Mouse (Mus musculus) embryonic fibroblast, embryonic 13.5 days (primary cell): ENCODE measurements around the gene Hist2h2aa2. TPM values are rescaled to one million over a fixed set of nuclear protein-coding genes. Genes with fewer than 3 reads are reported as not detected.
"Not testable (repeated sequence)": the region's sequence is repeated elsewhere in the genome, so short reads cannot be mapped to it uniquely, and the experiment has no call there.

Experiments used
- H3K27ac ChIP-seq: 2 replicates; pipeline ENCODE4 v1.5.1; 2012; ENCODE audit warnings: low read length, control low read depth, inconsistent platforms; ENCODE audit not compliant: insufficient read depth
- H3K4me1 ChIP-seq: 2 replicates; pipeline ENCODE4 v1.6.1; 2011; ENCODE audit warnings: low read length; ENCODE audit not compliant: control insufficient read depth, insufficient read depth
- H3K4me3 ChIP-seq: 2 replicates; pipeline ENCODE4 v1.5.1; 2011; ENCODE audit warnings: mild to moderate bottlenecking, control low read depth, low read length; ENCODE audit not compliant: insufficient read depth
- CTCF ChIP-seq: IDR thresholded peaks from 2 replicates; pipeline ENCODE4 v1.5.1; 2011; ENCODE audit warnings: mild to moderate bottlenecking, control low read depth, low read length, moderate library complexity, borderline replicate concordance; ENCODE audit not compliant: insufficient read depth
- POLR2A ChIP-seq: IDR thresholded peaks from 2 replicates; pipeline ENCODE4 v1.6.1; 2011; ENCODE audit warnings: low read depth, mild to moderate bottlenecking, control low read depth, low read length, moderate library complexity
- polyA plus RNA-seq: library from polyadenylated mRNA; stranded (reverse); fragments of >200 nt; gene quantifications from 2 replicates; pipeline ENCODE4 v1.2.4, GENCODE M21; 2011; ENCODE audit warnings: low read depth; ENCODE audit not compliant: missing spikeins, insufficient read length

The Hist2h2aa2 gene
- polyA plus RNA-seq, 1 experiment, result not detected

GRCm38 (mm10) chr3:96221640-96222038 lies 18.4 kb downstream of the Hist2h2aa2 start:
- Histone ChIP-seq H3K27ac (peak overlapping the region; percentile 75), H3K4me3 (peak overlapping the region; percentile 30), H3K4me1 (peaks cover 5% of the 10 kb centered on the region)
- no peak for TF ChIP-seq POLR2A
- no peak for TF ChIP-seq CTCF

- TF ChIP-seq CTCF, result no peak
- TF ChIP-seq POLR2A, result peak; percentile 94
- peaks cover 5% of the 10 kb centered on the region for H3K4me1 ChIP-seq
- H3K27ac ChIP-seq, result peak within 1 kb of the TSS; percentile 97
- H3K4me3 ChIP-seq, result peak within 1 kb of the TSS; percentile 74
Observed at GRCm38 (mm10) chr3:96220765-96221639, 19.1 kb downstream of the Hist2h2aa2 start, which contains the start of the genes Hist2h2ac and Hist2h2be. Hist2h2ac (minus strand) TSS chr3:96220880. Hist2h2be (plus strand) TSS chr3:96221119.

- H3K4me1 ChIP-seq, result not testable (repeated sequence)
- TF ChIP-seq POLR2A, result peak; percentile 23
- Histone ChIP-seq H3K4me3 (peak overlapping the region; percentile 74), H3K27ac (peak overlapping the region; percentile 97)
Observed at GRCm38 (mm10) chr3:96220131-96220764, 19.8 kb downstream of the Hist2h2aa2 start.

- Histone ChIP-seq H3K27ac (peak within 1 kb of the TSS; percentile 97), H3K4me3 (peak within 1 kb of the TSS; percentile 74), H3K4me1 (peaks cover 5% of the 10 kb centered on the region)
- TF ChIP-seq CTCF, result no peak
- peak; percentile 78 for TF ChIP-seq POLR2A
Observed at GRCm38 (mm10) chr3:96219661-96220130, 20.4 kb downstream of the Hist2h2aa2 start, which contains the start of the genes Bola1 and Hist2h2ab. Bola1 (minus strand) TSS chr3:96219709. Hist2h2ab (plus strand) TSS chr3:96219865.

GRCm38 (mm10) chr3:96219191-96219641 lies 20.9 kb downstream of the Hist2h2aa2 start:
- TF ChIP-seq POLR2A (peak; percentile 49; the same call in 1 of the 2 replicates), CTCF (no peak)

GRCm38 (mm10) chr3:96209242-96209641 lies 30.8 kb downstream of the Hist2h2aa2 start:
- TF ChIP-seq POLR2A, result no peak
- TF ChIP-seq CTCF, result peak; percentile 29; the same call in 1 of the 2 replicates
- H3K4me3 ChIP-seq, result no peak overlapping the region
- H3K27ac ChIP-seq, result no peak overlapping the region
- H3K4me1 ChIP-seq, result no peaks in the 10 kb centered on the region

More at GRCm38 (mm10) chr3:96219191-96219641, 20.9 kb downstream of the Hist2h2aa2 start:
- Histone ChIP-seq H3K27ac (peak overlapping the region; percentile 97), H3K4me1 (peaks cover 5% of the 10 kb centered on the region), H3K4me3 (peak overlapping the region; percentile 74)

- no peak overlapping the region for H3K4me3 ChIP-seq
- TF ChIP-seq POLR2A (no peak), CTCF (no peak)
- no peak overlapping the region for H3K27ac ChIP-seq
- H3K4me1 ChIP-seq, result no peaks in the 10 kb centered on the region
Observed at GRCm38 (mm10) chr3:96207819-96208218, 32.3 kb downstream of the Hist2h2aa2 start.

- no peak overlapping the region for H3K4me3 ChIP-seq
- H3K4me1 ChIP-seq, result no peaks in the 10 kb centered on the region
- no peak overlapping the region for H3K27ac ChIP-seq
- TF ChIP-seq POLR2A, result no peak
- TF ChIP-seq CTCF, result no peak
Observed at GRCm38 (mm10) chr3:96199731-96200130, 40.3 kb downstream of the Hist2h2aa2 start.

- not testable (repeated sequence) for H3K4me3 ChIP-seq, H3K27ac ChIP-seq, H3K4me1 ChIP-seq
Observed at GRCm38 (mm10) chr3:96198601-96199251, 41.4 kb downstream of the Hist2h2aa2 start.

- H3K27ac ChIP-seq, result no peak overlapping the region
Observed at GRCm38 (mm10) chr3:96198181-96198580, 41.9 kb downstream of the Hist2h2aa2 start.

More at GRCm38 (mm10) chr3:96198181-96198580, 41.9 kb downstream of the Hist2h2aa2 start:
- TF ChIP-seq POLR2A (0 out of 2 replicates have a peak, but pooled peaks have one; percentile 24), CTCF (no peak)
- no peak overlapping the region for H3K4me3 ChIP-seq
- no peaks in the 10 kb centered on the region for H3K4me1 ChIP-seq
